Mouse (Mus musculus) liver, adult 2 months (tissue): ENCODE measurements around the gene Acap1. TPM values are rescaled to one million over a fixed set of nuclear protein-coding genes. Genes with fewer than 3 reads are reported as not detected.

ENCODE experiments used
- DNase-seq: peaks from one replicate; pipeline ENCODE4 v3.0.0-alpha.2; 2011; ENCODE audit warnings: low read depth, low spot score; ENCODE audit errors: extremely low read depth
- H3K27ac ChIP-seq: fragments of 200-500 bp; replicated peaks from 2 replicates; pipeline ENCODE4 v1.5.1; 2012; ENCODE audit warnings: low read depth, mild to moderate bottlenecking, control low read depth, inconsistent platforms, low read length; ENCODE audit not compliant: insufficient read depth
- H3K27me3 ChIP-seq: fragments of 200-500 bp; 2 replicates; pipeline ENCODE4 v1.6.1; 2012; ENCODE audit warnings: mild to moderate bottlenecking, moderate library complexity, low read length, inconsistent platforms; ENCODE audit not compliant: control insufficient read depth, insufficient read depth
- H3K36me3 ChIP-seq: fragments of 200-500 bp; 2 replicates; pipeline ENCODE4 v1.6.1; 2012; ENCODE audit warnings: low read length, inconsistent platforms; ENCODE audit not compliant: control insufficient read depth, insufficient read depth
- H3K4me1 ChIP-seq: fragments of 200-500 bp; 2 replicates; pipeline ENCODE4 v1.6.1; 2011; ENCODE audit warnings: low read length; ENCODE audit not compliant: control insufficient read depth, insufficient read depth
- H3K4me3 ChIP-seq: fragments of 200-500 bp; 2 replicates; pipeline ENCODE4 v1.5.1; 2011; ENCODE audit warnings: low read depth, mild to moderate bottlenecking, control low read depth, low read length, moderate library complexity; ENCODE audit not compliant: insufficient read depth
- H3K79me2 ChIP-seq: fragments of 200-500 bp; 2 replicates; pipeline ENCODE4 v1.6.1; 2012; ENCODE audit warnings: inconsistent platforms, mild to moderate bottlenecking, low read length, moderate library complexity; ENCODE audit not compliant: control insufficient read depth, insufficient read depth
- H3K9ac ChIP-seq: fragments of 200-500 bp; 2 replicates; pipeline ENCODE4 v1.6.1; 2012; ENCODE audit warnings: low read depth, mild to moderate bottlenecking, control low read depth, inconsistent platforms, low read length
- CTCF ChIP-seq: fragments of 200-500 bp; IDR thresholded peaks from 2 replicates; pipeline ENCODE4 v1.5.1; 2011; ENCODE audit warnings: low read depth, low read length, control low read depth
- POLR2A ChIP-seq: fragments of 200-500 bp; IDR thresholded peaks from 2 replicates; pipeline ENCODE4 v1.6.1; 2011; ENCODE audit warnings: low read length, control low read depth; ENCODE audit not compliant: insufficient read depth; ENCODE audit errors: extremely low read depth
- WGBS: fragments of 180-500 bp; shearing (Covaris S2); methylation state at CpG from one replicate; pipeline ENCODE4 v1.1.7; 2018; 5-methylcytosine and 5-hydroxymethylcytosine counted together
- polyA plus RNA-seq: library from polyadenylated mRNA; depleted of rRNA; stranded (reverse); fragments of >200 nt; gene quantifications from 2 replicates; pipeline ENCODE4 v1.2.3, GENCODE M21; 2012
- total RNA-seq: library from RNA; depleted of rRNA; stranded (reverse); fragments of >200 nt; gene quantifications from 2 replicates; pipeline ENCODE4 v1.2.3, GENCODE M21; 2014

The Acap1 gene
- total and polyA plus RNA-seq, 2 experiments: 1.2 to 3.3 TPM

DNA sequence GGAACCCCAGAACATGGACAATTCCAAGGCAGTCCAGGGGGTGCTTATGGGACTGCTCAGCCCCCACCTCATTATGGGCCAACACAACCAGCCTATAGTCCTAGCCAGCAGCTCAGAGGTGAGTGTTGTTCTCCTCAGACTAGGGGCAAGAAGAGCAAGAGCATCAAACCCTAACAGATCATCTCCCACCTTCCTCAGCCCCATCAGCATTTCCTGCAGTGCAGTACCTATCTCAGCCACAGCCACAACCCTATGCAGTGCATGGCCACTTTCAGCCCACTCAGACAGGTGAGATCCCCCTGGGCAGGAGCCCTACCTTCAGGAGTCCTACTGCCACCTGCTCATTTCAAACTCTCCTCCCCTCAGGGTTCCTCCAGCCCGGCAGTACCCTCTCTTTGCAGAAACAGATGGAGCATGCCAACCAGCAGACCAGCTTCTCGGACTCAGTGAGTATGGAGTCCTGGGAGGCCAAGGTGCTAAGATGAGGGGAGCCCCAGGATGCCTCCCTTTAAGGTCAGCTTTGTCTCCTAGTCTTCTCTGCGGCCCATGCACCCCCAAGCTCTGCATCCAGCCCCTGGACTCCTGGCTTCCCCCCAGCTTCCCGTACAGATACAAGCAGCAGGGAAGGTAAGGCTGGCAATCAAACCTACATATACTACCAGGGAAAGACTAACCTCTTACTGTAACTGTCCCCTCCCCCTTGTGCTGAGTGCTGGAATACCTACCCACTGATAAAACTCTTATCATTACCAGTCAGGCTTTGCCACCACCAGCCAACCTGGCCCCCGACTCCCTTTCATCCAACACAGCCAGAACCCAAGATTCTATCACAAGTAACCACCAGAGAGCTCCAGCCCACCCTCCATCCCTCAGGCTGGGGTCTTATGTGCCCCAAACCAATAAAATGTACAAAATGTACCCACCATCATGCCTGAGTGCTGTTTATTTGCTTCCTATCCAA lies 20.6 kb upstream of the Acap1 start:
- no peak for DNase-seq
- TF ChIP-seq POLR2A (no peak), CTCF (no peak; the same call in 1 of the 2 replicates)
- peaks cover 24% of the 10 kb centered on the region for H3K36me3 ChIP-seq
- no peak overlapping the region for H3K4me3 ChIP-seq
- H3K9ac ChIP-seq: no peak overlapping the region
- 80% methylated on average over 5 of the region's 5 CpGs for WGBS
- H3K27me3 ChIP-seq: no peaks in the 10 kb centered on the region
- H3K79me2 ChIP-seq: peaks cover 9% of the 10 kb centered on the region
- no peak overlapping the region for H3K27ac ChIP-seq
- peaks cover 18% of the 10 kb centered on the region for H3K4me1 ChIP-seq

DNA sequence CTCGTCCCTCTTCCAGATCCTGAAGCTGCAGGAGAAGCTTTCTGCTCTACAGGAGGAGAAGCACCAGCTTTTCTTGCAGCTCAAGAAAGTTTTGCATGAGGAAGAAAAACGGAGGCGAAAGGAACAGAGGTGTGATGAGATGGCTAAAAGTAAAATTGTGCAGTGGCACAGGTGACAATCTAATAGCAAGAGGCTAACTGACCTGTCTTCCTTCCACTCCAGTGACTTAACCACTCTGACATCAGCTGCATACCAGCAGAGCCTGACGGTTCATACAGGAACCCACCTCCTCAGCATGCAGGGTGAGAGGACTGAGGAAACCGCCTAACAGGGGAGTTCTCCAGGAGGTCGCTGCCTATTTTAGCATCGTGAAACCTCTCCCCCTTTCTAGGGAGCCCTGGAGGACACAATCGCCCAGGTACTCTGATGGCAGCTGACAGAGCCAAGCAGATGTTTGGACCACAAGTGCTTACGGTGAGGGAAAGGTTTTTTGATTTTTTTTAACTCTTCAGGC lies 19.6 kb upstream of the Acap1 start:
- H3K4me3 ChIP-seq: peak overlapping the region; percentile 86; the same call in 1 of the 2 replicates
- H3K4me1 ChIP-seq: peaks cover 18% of the 10 kb centered on the region
- WGBS: 50% methylated on average over 9 of the region's 9 CpGs
- H3K9ac ChIP-seq: no peak overlapping the region
- H3K27me3 ChIP-seq: no peaks in the 10 kb centered on the region
- DNase-seq: no peak
- H3K79me2 ChIP-seq: no peaks in the 10 kb centered on the region; the same call in 1 of the 2 replicates
- no peak overlapping the region for H3K27ac ChIP-seq
- TF ChIP-seq CTCF (no peak), POLR2A (no peak)
- H3K36me3 ChIP-seq: peaks cover 24% of the 10 kb centered on the region

DNA sequence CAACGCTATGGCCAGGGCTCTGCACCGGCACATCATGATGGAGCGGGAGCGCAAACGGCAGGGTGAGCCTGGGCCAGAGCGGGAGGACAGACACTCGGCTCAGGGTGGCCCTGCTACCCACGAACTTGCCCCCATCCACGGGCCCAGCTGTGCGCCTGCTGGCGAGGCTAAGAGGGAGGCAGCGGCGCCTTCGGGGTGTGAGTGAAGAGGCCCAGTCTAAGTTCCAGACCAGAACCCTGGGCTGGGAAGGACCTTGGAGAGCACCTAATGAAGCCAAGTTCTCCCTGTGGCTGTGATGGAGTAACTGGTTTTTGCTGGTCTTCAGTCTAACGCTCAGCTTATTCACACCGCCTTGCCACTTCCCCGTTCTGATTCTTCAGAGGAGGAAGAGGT lies 19.0 kb upstream of the Acap1 start:
- Histone ChIP-seq H3K36me3 (peaks cover 24% of the 10 kb centered on the region), H3K4me3 (peak overlapping the region; percentile 86), H3K79me2 (no peaks in the 10 kb centered on the region; the same call in 1 of the 2 replicates), H3K4me1 (peaks cover 18% of the 10 kb centered on the region), H3K9ac (peak overlapping the region; percentile 89), H3K27me3 (no peaks in the 10 kb centered on the region), H3K27ac (peak overlapping the region; percentile 46)
- no peak for TF ChIP-seq POLR2A
- no peak for TF ChIP-seq CTCF
- WGBS: 4% methylated on average over 17 of the region's 17 CpGs
- no peak for DNase-seq

DNA sequence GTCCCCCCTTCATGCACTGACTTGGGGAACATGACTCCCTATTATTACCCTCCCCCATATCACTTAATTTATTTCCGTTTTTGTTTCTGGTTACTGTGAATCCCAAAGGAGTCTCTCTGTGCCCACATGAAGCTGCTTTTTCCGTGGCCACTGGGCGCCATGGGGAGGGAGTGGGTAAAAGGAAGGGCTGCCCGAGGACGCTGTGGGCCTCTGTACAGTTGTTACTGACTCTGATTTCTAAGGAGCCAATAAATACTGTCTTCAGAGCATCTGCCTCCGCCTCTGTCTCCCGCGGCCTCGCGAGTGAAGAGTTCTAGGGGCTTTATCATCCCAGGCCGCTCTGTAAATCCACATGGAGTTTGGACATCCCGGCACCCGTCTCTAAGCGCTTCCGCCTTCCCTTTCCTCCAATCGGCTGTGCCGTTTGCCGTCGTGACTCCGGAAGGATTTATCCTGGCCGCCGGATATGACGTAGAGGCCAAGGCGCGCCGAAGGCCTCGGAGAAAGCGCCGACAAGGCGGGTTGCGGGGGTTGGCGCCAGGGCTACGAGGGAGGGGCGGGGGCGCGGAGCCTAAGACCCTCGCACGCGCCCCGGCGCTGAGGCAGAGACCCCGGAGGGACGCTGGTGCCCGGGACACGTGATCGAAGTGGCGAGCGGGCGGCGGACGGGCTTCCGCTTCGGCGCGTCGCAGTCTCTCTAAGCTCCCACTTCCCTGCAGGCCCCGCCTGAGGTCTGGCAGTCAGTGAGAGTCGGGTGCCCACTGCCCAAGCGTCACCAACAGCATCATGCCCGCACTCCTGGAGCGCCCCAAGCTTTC lies 18.4 kb upstream of the Acap1 start, which contains the start of gene Gps2:
Gene Gps2 (plus strand): TSS at position 335 of the 818 bp plus-strand sequence.
- WGBS: 2% methylated on average over 61 of the region's 61 CpGs
- H3K4me3 ChIP-seq: peak within 1 kb of the TSS; percentile 86
- H3K27me3 ChIP-seq: no peaks in the 10 kb centered on the region
- peaks cover 20% of the 10 kb centered on the region for H3K36me3 ChIP-seq
- TF ChIP-seq CTCF (no peak), POLR2A (peak; percentile 40; the same call in 1 of the 2 replicates)
- peaks cover 14% of the 10 kb centered on the region for H3K4me1 ChIP-seq
- H3K9ac ChIP-seq: peak within 1 kb of the TSS; percentile 89
- peak; percentile 85 for DNase-seq
- peak within 1 kb of the TSS; percentile 46 for H3K27ac ChIP-seq
- H3K79me2 ChIP-seq: no peaks in the 10 kb centered on the region

DNA sequence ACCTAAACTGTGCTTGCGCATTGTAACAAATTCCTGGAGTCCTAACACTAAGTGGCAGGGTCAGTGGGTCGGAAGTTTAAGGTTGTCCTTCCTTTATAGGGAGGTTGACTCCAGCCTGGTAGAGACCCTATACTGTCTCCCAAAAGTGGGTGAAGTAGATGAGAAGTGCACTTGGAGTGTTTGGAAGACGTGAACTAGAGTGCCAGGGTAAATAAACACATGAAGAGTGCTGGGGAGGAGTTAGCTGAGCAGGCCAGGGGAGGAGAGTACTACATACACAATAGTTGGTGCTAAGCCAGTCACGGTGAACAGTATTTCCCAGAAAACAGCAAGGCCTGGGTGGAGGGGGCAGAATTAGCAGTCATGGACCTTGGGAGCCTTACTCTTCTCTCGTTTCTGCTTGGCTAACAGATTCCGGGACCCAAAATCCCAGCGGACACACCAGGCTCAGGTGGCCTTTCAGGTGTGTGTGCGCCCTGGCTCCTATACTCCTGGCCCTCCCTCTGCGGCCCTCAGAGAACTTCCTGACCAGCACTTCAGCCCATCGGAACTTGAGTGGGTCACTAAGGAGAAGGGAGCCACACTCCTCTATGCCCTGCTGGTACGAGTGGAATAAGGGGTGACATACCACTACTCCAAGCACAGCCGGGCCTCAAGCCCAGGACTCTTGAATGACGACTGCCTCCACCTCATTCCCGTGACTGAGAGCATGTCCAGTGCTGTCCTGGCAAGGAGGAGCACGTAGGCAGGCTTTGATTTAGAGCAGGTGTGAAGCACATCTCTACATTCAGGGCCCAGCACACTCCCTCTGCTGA lies 17.6 kb upstream of the Acap1 start:
- Histone ChIP-seq H3K27ac (no peak overlapping the region), H3K4me3 (peak overlapping the region; percentile 86; the same call in 1 of the 2 replicates), H3K79me2 (no peaks in the 10 kb centered on the region), H3K9ac (no peak overlapping the region), H3K4me1 (peaks cover 14% of the 10 kb centered on the region), H3K36me3 (peaks cover 12% of the 10 kb centered on the region), H3K27me3 (no peaks in the 10 kb centered on the region)
- no peak for DNase-seq
- TF ChIP-seq CTCF (no peak), POLR2A (no peak)
- 70% methylated on average over 15 of the region's 15 CpGs for WGBS
